Mouse (Mus musculus): ENCODE measurements around the gene 4921517D22Rik.

GRCm38 (mm10) chr13:59726139-59726867 lies 32.4 kb upstream of the 4921517D22Rik start:
- TF ChIP-seq POLR2A (IDR thresholded peaks at IDR 0.05; ENCODE audit: low read depth, low read length) (no peak), CTCF (IDR thresholded peaks at IDR 0.05; ENCODE audit: borderline replicate concordance, insufficient read depth, low read length) (no peak)

All from embryonic fibroblast, embryonic 13.5 days (primary cell).